Mouse (Mus musculus) mouse embryonic stem cell (cell line): ENCODE data around the gene Astn1.

Experiments
- in situ Hi-C, 2 experiments: fragments of 300-500 bp; cut with MboI; formaldehyde crosslinking; loops; 1 replicate in 1 of 2; 3 replicates in 1 of 2; pipeline ENCODE4 v1.14.3; 2019 to 2020; ENCODE audit warnings: low sequenced_read_pairs in 2 of 2, low pct_unique_long_range_greater_than_20kb in 1 of 2, mixed read lengths in 1 of 2; ENCODE audit not compliant: unreplicated experiment in 1 of 2

Gene Astn1

GRCm38 (mm10) chr1:158405899-158406769 is 44.1 kb downstream of the Astn1 start:
- in situ Hi-C loops = no loop called here

- in situ Hi-C loops = no loop called here
Measured at GRCm38 (mm10) chr1:158408124-158408523, 46.1 kb downstream of the Astn1 start.

- in situ Hi-C loops = no loop called here
Measured at GRCm38 (mm10) chr1:158411146-158411545, 49.1 kb downstream of the Astn1 start.

- in situ Hi-C loops = no loop called here
Measured at GRCm38 (mm10) chr1:158414198-158414597, 52.1 kb downstream of the Astn1 start.

- in situ Hi-C loops = no loop called here
Measured at GRCm38 (mm10) chr1:158421451-158421850, 59.4 kb downstream of the Astn1 start.

- in situ Hi-C loops = no loop called here
Measured at GRCm38 (mm10) chr1:158422739-158423138, 60.7 kb downstream of the Astn1 start.

GRCm38 (mm10) chr1:158446071-158446470 is 84.0 kb downstream of the Astn1 start:
- in situ Hi-C loops = no loop called here

- in situ Hi-C loops = no loop called here
Measured at GRCm38 (mm10) chr1:158447956-158448355, 85.9 kb downstream of the Astn1 start.

- in situ Hi-C loops = no loop called here
Measured at GRCm38 (mm10) chr1:158452675-158453074, 90.6 kb downstream of the Astn1 start.

- in situ Hi-C loops = no loop called here
Measured at GRCm38 (mm10) chr1:158453587-158453986, 91.5 kb downstream of the Astn1 start.

GRCm38 (mm10) chr1:158463975-158464374 is 101.9 kb downstream of the Astn1 start:
- in situ Hi-C loops = no loop called here

- in situ Hi-C loops = no loop called here
Measured at GRCm38 (mm10) chr1:158465286-158465685, 103.2 kb downstream of the Astn1 start.

GRCm38 (mm10) chr1:158477841-158478240 is 115.8 kb downstream of the Astn1 start:
- in situ Hi-C loops = no loop called here

GRCm38 (mm10) chr1:158480285-158480684 is 118.2 kb downstream of the Astn1 start:
- in situ Hi-C loops = no loop called here

GRCm38 (mm10) chr1:158483733-158484132 is 121.7 kb downstream of the Astn1 start:
- in situ Hi-C loops = no loop called here

- in situ Hi-C loops = no loop called here
Measured at GRCm38 (mm10) chr1:158489521-158490021, 127.5 kb downstream of the Astn1 start.

GRCm38 (mm10) chr1:158490175-158490574 is 128.1 kb downstream of the Astn1 start:
- in situ Hi-C loops = no loop called here

- in situ Hi-C loops = no loop called here
Measured at GRCm38 (mm10) chr1:158493289-158493688, 131.2 kb downstream of the Astn1 start.

- in situ Hi-C loops = no loop called here
Measured at GRCm38 (mm10) chr1:158500140-158500539, 138.1 kb downstream of the Astn1 start.

- in situ Hi-C loops = no loop called here
Measured at GRCm38 (mm10) chr1:158501019-158501418, 138.9 kb downstream of the Astn1 start.
